Mouse (Mus musculus) megakaryocyte, embryonic 14.5 days (primary cell): ENCODE results near the gene Pdcd4.

Experiments used
- FLI1 ChIP-seq: IDR thresholded peaks from 2 replicates; pipeline ENCODE4 v1.6.1; 2012; ENCODE audit warnings: low read length, inconsistent platforms, mixed read lengths
- GATA1 ChIP-seq: IDR thresholded peaks from 3 replicates; pipeline ENCODE4 v1.6.1; 2012; ENCODE audit warnings: mixed read lengths, low read length, inconsistent platforms, borderline replicate concordance

DNA sequence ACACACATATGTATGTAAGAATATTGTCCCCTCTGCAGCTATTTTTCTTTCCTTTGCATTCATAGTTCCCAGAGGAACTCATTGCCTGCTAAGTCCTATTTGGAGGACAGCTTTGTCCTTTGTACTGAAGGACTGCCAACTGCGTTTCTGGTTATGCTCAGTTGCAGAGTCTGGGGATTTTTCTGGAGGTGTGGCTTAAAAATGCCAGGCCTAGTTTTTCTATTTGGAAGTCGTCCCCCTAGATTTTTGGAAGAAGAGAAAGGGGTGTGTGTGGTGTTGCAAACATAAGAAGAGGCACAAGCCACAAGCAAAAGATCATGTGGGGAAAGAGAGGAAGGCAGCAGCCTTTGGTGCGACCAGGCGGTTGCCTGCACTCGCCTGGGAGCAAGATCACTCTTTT is 6.0 kb downstream of the Pdcd4 start:
- no peak for TF ChIP-seq GATA1
- no peak for TF ChIP-seq FLI1
